Mouse (Mus musculus) heart, embryonic 14.5 days (tissue): ENCODE data around the gene Pik3r1. TPM values are rescaled to one million over a fixed set of nuclear protein-coding genes. Genes with fewer than 3 reads are reported as not detected.

Experiments used
- ATAC-seq: fragments of 200-750 bp; cut with Nextera tagmentation; 2 replicates; pipeline ENCODE4 v1.8.0; 2017; ENCODE audit warnings: low read depth, moderate TSS enrichment; ENCODE audit not compliant: insufficient number of reproducible peaks, insufficient read depth, low FRiP score
- H3K27ac ChIP-seq, 2 experiments: fragments of 200-500 bp in 1 of 2; fragments of 300-500 bp in 1 of 2; sonication (generic) in 1 of 2; replicated peaks in 1 of 2; 2 replicates each; pipeline ENCODE4 v1.5.1; 2012 to 2014; ENCODE audit warnings: low read depth in 2 of 2, low read length in 2 of 2, control low read depth in 1 of 2, mild to moderate bottlenecking in 1 of 2, mixed read lengths in 1 of 2; ENCODE audit not compliant: control insufficient read depth in 1 of 2, insufficient read depth in 1 of 2
- H3K27me3 ChIP-seq: fragments of 300-500 bp; sonication (generic); 2 replicates; pipeline ENCODE4 v1.6.1; 2014; ENCODE audit warnings: mild to moderate bottlenecking, low read length, control low read depth; ENCODE audit not compliant: control insufficient read depth, insufficient read depth
- H3K36me3 ChIP-seq: fragments of 300-500 bp; sonication (generic); 2 replicates; pipeline ENCODE4 v1.6.1; 2014; ENCODE audit warnings: mild to moderate bottlenecking, control low read depth, low read length, mixed read lengths; ENCODE audit not compliant: control insufficient read depth, insufficient read depth
- H3K4me1 ChIP-seq, 2 experiments: fragments of 200-500 bp in 1 of 2; fragments of 300-500 bp in 1 of 2; sonication (generic) in 1 of 2; 2 replicates each; pipeline ENCODE4 v1.6.1; 2012 to 2014; ENCODE audit warnings: low read length in 2 of 2, control low read depth in 1 of 2, mixed read lengths in 1 of 2; ENCODE audit not compliant: control insufficient read depth in 2 of 2, insufficient read depth in 2 of 2
- H3K4me2 ChIP-seq: fragments of 300-500 bp; sonication (generic); 2 replicates; pipeline ENCODE4 v1.6.1; 2014; ENCODE audit warnings: mild to moderate bottlenecking, low read length
- H3K4me3 ChIP-seq, 2 experiments: fragments of 200-500 bp in 1 of 2; fragments of 300-500 bp in 1 of 2; sonication (generic) in 1 of 2; 2 replicates each; pipeline ENCODE4 v1.5.1; 2012 to 2014; ENCODE audit warnings: low read length in 2 of 2, mild to moderate bottlenecking in 2 of 2, control low read depth in 1 of 2, low read depth in 1 of 2, moderate library complexity in 1 of 2; ENCODE audit not compliant: control insufficient read depth in 1 of 2, insufficient read depth in 1 of 2
- H3K9ac ChIP-seq: fragments of 300-500 bp; sonication (generic); 2 replicates; pipeline ENCODE4 v1.6.1; 2014; ENCODE audit warnings: mild to moderate bottlenecking, low read length
- H3K9me3 ChIP-seq: fragments of 300-500 bp; sonication (generic); 2 replicates; pipeline ENCODE4 v1.6.1; 2016; ENCODE audit warnings: low read length, control low read depth; ENCODE audit not compliant: control insufficient read depth
- WGBS: fragments of 180-500 bp; shearing (Covaris S2); extraction: QIAGEN DNeasy Blood & Tissue Kit; methylation state at CpG from one replicate; pipeline ENCODE4 v1.1.7; 2014; 5-methylcytosine and 5-hydroxymethylcytosine counted together
- polyA plus RNA-seq: library from polyadenylated mRNA; unstranded; fragments of >200 nt; fragmentation: Nextera tagmentation; extraction: Ambion mirVana; gene quantifications from 2 replicates; pipeline ENCODE4 v1.2.1, GENCODE M21; 2014

Pik3r1 gene
- polyA plus RNA-seq, 1 experiment from 2014 or later, result 23.2 TPM

GRCm38 (mm10) chr13:101707226-101707625 is 60.8 kb downstream of the Pik3r1 start:
- Histone ChIP-seq H3K9me3 (no peaks in the 10 kb centered on the region), H3K27me3 (no peaks in the 10 kb centered on the region), H3K27ac (no peak overlapping the region), H3K4me3 (no peak overlapping the region), H3K36me3 (peaks cover 55% of the 10 kb centered on the region), H3K4me1 (0 out of 4 replicates have a peak, but pooled peaks cover 0 to 3% of the 10 kb centered on the region in 2 experiments), H3K4me2 (no peak overlapping the region), H3K9ac (no peak overlapping the region)
- 93% methylated on average over 9 of the region's 9 CpGs for WGBS
- ATAC-seq, result no peak

GRCm38 (mm10) chr13:101706426-101706825 is 61.6 kb downstream of the Pik3r1 start:
- ATAC-seq, result no peak
- Histone ChIP-seq H3K4me2 (no peak overlapping the region), H3K4me3 (no peak overlapping the region), H3K27me3 (no peaks in the 10 kb centered on the region), H3K36me3 (peaks cover 63% of the 10 kb centered on the region), H3K4me1 (no peaks in the 10 kb centered on the region), H3K27ac (no peak overlapping the region), H3K9me3 (no peaks in the 10 kb centered on the region), H3K9ac (no peak overlapping the region)
- 84% methylated on average over 7 of the region's 7 CpGs for WGBS

- H3K27ac ChIP-seq, result no peak overlapping the region
- no peaks in the 10 kb centered on the region for H3K27me3 ChIP-seq
- H3K36me3 ChIP-seq, result peaks cover 74% of the 10 kb centered on the region
- no peak for ATAC-seq
- WGBS, result 83% methylated on average over 14 of the region's 14 CpGs
- H3K4me1 ChIP-seq, result no peaks in the 10 kb centered on the region
- H3K9me3 ChIP-seq, result no peaks in the 10 kb centered on the region
- H3K9ac ChIP-seq, result no peak overlapping the region
- H3K4me2 ChIP-seq, result no peak overlapping the region
- no peak overlapping the region for H3K4me3 ChIP-seq
Observed at GRCm38 (mm10) chr13:101702096-101702775, 65.8 kb downstream of the Pik3r1 start.

GRCm38 (mm10) chr13:101701632-101702031 is 66.4 kb downstream of the Pik3r1 start:
- Histone ChIP-seq H3K27me3 (no peaks in the 10 kb centered on the region), H3K9ac (no peak overlapping the region), H3K4me2 (no peak overlapping the region), H3K4me3 (no peak overlapping the region), H3K27ac (no peak overlapping the region), H3K4me1 (no peaks in the 10 kb centered on the region), H3K9me3 (no peaks in the 10 kb centered on the region), H3K36me3 (peaks cover 68% of the 10 kb centered on the region)
- WGBS, result 88% methylated on average over 8 of the region's 8 CpGs
- no peak for ATAC-seq

- H3K27me3 ChIP-seq, result no peaks in the 10 kb centered on the region
- WGBS, result 79% methylated on average over 5 of the region's 5 CpGs
Observed at GRCm38 (mm10) chr13:101699742-101700141, 68.3 kb downstream of the Pik3r1 start.

GRCm38 (mm10) chr13:101697966-101698365 is 70.1 kb downstream of the Pik3r1 start:
- WGBS, result 72% methylated on average over 5 of the region's 5 CpGs
- Histone ChIP-seq H3K9ac (no peak overlapping the region), H3K36me3 (peaks cover 46% of the 10 kb centered on the region), H3K27me3 (no peaks in the 10 kb centered on the region), H3K4me2 (no peak overlapping the region), H3K4me3 (no peak overlapping the region), H3K4me1 (peaks cover 8 to 18% of the 10 kb centered on the region in 2 experiments), H3K27ac (no peak overlapping the region), H3K9me3 (no peaks in the 10 kb centered on the region)
- ATAC-seq, result no peak

More at GRCm38 (mm10) chr13:101699742-101700141, 68.3 kb downstream of the Pik3r1 start:
- Histone ChIP-seq H3K9ac (no peak overlapping the region), H3K9me3 (no peaks in the 10 kb centered on the region), H3K4me1 (peaks cover 5 to 8% of the 10 kb centered on the region in 2 experiments; a peak in 3 of 4 replicates), H3K4me2 (no peak overlapping the region), H3K27ac (no peak overlapping the region), H3K36me3 (peaks cover 52% of the 10 kb centered on the region), H3K4me3 (no peak overlapping the region)
- ATAC-seq, result no peak

- H3K36me3 ChIP-seq, result peaks cover 41% of the 10 kb centered on the region
- no peaks in the 10 kb centered on the region for H3K9me3 ChIP-seq
- no peak overlapping the region for H3K4me3 ChIP-seq
- 64% methylated on average over 5 of the region's 5 CpGs for WGBS
- ATAC-seq, result no peak
- peaks cover 9 to 18% of the 10 kb centered on the region in 2 experiments for H3K4me1 ChIP-seq
- no peak overlapping the region for H3K27ac ChIP-seq
- no peaks in the 10 kb centered on the region for H3K27me3 ChIP-seq
- no peak overlapping the region for H3K4me2 ChIP-seq
- H3K9ac ChIP-seq, result no peak overlapping the region
Observed at GRCm38 (mm10) chr13:101697461-101697860, 70.6 kb downstream of the Pik3r1 start.

- no peak overlapping the region for H3K4me2 ChIP-seq
- WGBS, result 69% methylated on average over 7 of the region's 7 CpGs
- H3K9me3 ChIP-seq, result no peaks in the 10 kb centered on the region
- H3K4me1 ChIP-seq, result peaks cover 10 to 21% of the 10 kb centered on the region in 2 experiments
- no peaks in the 10 kb centered on the region for H3K27me3 ChIP-seq
- no peak for ATAC-seq
- no peak overlapping the region for H3K9ac ChIP-seq
- H3K4me3 ChIP-seq, result no peak overlapping the region
- peaks cover 34% of the 10 kb centered on the region for H3K36me3 ChIP-seq
- no peak overlapping the region for H3K27ac ChIP-seq
Observed at GRCm38 (mm10) chr13:101696827-101697226, 71.2 kb downstream of the Pik3r1 start.
